Mouse (Mus musculus): ENCODE measurements around the gene Mapk9. TPM values are rescaled to one million over a fixed set of nuclear protein-coding genes. Genes with fewer than 3 reads are reported as not detected.

Mapk9 gene
- polyA plus RNA-seq, 2 experiments = 34.7 to 39.4 TPM

GRCm38 (mm10) chr11:49903333-49903732, 56.8 kb downstream of the Mapk9 start:
- TF ChIP-seq POLR2A (IDR thresholded peaks at IDR 0.05; ENCODE audit: borderline replicate concordance, extremely low read depth, insufficient read depth, insufficient read length) = no peak
- Histone ChIP-seq H3K27ac (replicated peaks; ENCODE audit: low read depth, low read length) (no peak overlapping the region), H3K9me3 (ENCODE audit: control insufficient read depth, low read length) (no peaks in the 10 kb centered on the region), H3K4me2 (replicated peaks; ENCODE audit: low read depth, low read length, severe bottlenecking) (no peak overlapping the region), H3K9ac (ENCODE audit: low read depth, low read length, severe bottlenecking) (no peak overlapping the region), H3K4me1 (ENCODE audit: control insufficient read depth, insufficient read depth, low read length) (peaks cover 4% of the 10 kb centered on the region; the same call in 1 of the 2 replicates), H3K36me3 (ENCODE audit: control insufficient read depth, insufficient read depth, low read length) (no peaks in the 10 kb centered on the region), H3K27me3 (ENCODE audit: control insufficient read depth, insufficient read depth, low read length) (peaks cover 27% of the 10 kb centered on the region), H3K4me3 (replicated peaks; ENCODE audit: low read length) (no peak overlapping the region)
- peak; percentile 22 for DNase-seq (ENCODE audit: low spot score)
- WGBS = 10% methylated on average over 7 of the region's 7 CpGs
- ATAC-seq (ENCODE audit: low FRiP score, low read depth) = peak; percentile 66; the same call in 1 of the 2 replicates

- H3K27ac ChIP-seq (replicated peaks; ENCODE audit: low read depth, low read length) = no peak overlapping the region
- DNase-seq (ENCODE audit: low spot score) (no peak), ATAC-seq (ENCODE audit: low FRiP score, low read depth) (no peak)
- H3K4me2 ChIP-seq (replicated peaks; ENCODE audit: low read depth, low read length, severe bottlenecking) = no peak overlapping the region
- WGBS = 32% methylated on average over 15 of the region's 15 CpGs
- no peaks in the 10 kb centered on the region for H3K9me3 ChIP-seq (ENCODE audit: control insufficient read depth, low read length)
- H3K4me1 ChIP-seq (ENCODE audit: control insufficient read depth, insufficient read depth, low read length) = no peaks in the 10 kb centered on the region
- no peak overlapping the region for H3K9ac ChIP-seq (ENCODE audit: low read depth, low read length, severe bottlenecking)
- TF ChIP-seq POLR2A (IDR thresholded peaks at IDR 0.05; ENCODE audit: borderline replicate concordance, extremely low read depth, insufficient read depth, insufficient read length) = no peak
- no peak overlapping the region for H3K4me3 ChIP-seq (replicated peaks; ENCODE audit: low read length)
- H3K27me3 ChIP-seq (ENCODE audit: control insufficient read depth, insufficient read depth, low read length) = no peaks in the 10 kb centered on the region
- H3K36me3 ChIP-seq (ENCODE audit: control insufficient read depth, insufficient read depth, low read length) = no peaks in the 10 kb centered on the region
Observed at GRCm38 (mm10) chr11:49918521-49919180, 72.1 kb downstream of the Mapk9 start.

GRCm38 (mm10) chr11:49919304-49919703, 72.8 kb downstream of the Mapk9 start:
- Histone ChIP-seq H3K9ac (ENCODE audit: low read depth, low read length, severe bottlenecking) (no peak overlapping the region), H3K4me3 (replicated peaks; ENCODE audit: low read length) (no peak overlapping the region), H3K4me1 (ENCODE audit: control insufficient read depth, insufficient read depth, low read length) (no peaks in the 10 kb centered on the region), H3K27ac (replicated peaks; ENCODE audit: low read depth, low read length) (no peak overlapping the region), H3K4me2 (replicated peaks; ENCODE audit: low read depth, low read length, severe bottlenecking) (no peak overlapping the region), H3K9me3 (ENCODE audit: control insufficient read depth, low read length) (no peaks in the 10 kb centered on the region), H3K36me3 (ENCODE audit: control insufficient read depth, insufficient read depth, low read length) (no peaks in the 10 kb centered on the region), H3K27me3 (ENCODE audit: control insufficient read depth, insufficient read depth, low read length) (no peaks in the 10 kb centered on the region)
- 87% methylated on average over 6 of the region's 6 CpGs for WGBS
- TF ChIP-seq POLR2A (IDR thresholded peaks at IDR 0.05; ENCODE audit: borderline replicate concordance, extremely low read depth, insufficient read depth, insufficient read length) = no peak
- DNase-seq (ENCODE audit: low spot score) (no peak), ATAC-seq (ENCODE audit: low FRiP score, low read depth) (no peak)

- no peak overlapping the region for H3K4me2 ChIP-seq (replicated peaks; ENCODE audit: low read depth, low read length, severe bottlenecking)
- no peak for DNase-seq (ENCODE audit: low spot score)
Observed at GRCm38 (mm10) chr11:49923539-49923938, 77.0 kb downstream of the Mapk9 start.

GRCm38 (mm10) chr11:49926183-49926582, 79.6 kb downstream of the Mapk9 start:
- ATAC-seq (ENCODE audit: low FRiP score, low read depth) = no peak
- H3K4me2 ChIP-seq (replicated peaks; ENCODE audit: low read depth, low read length, severe bottlenecking) = no peak overlapping the region
- H3K9me3 ChIP-seq (ENCODE audit: control insufficient read depth, low read length) = no peaks in the 10 kb centered on the region
- no peaks in the 10 kb centered on the region for H3K36me3 ChIP-seq (ENCODE audit: control insufficient read depth, insufficient read depth, low read length)
- H3K27me3 ChIP-seq (ENCODE audit: control insufficient read depth, insufficient read depth, low read length) = no peaks in the 10 kb centered on the region
- 75% methylated on average over 7 of the region's 7 CpGs for WGBS
- DNase-seq (ENCODE audit: low spot score) = no peak
- H3K4me3 ChIP-seq (replicated peaks; ENCODE audit: low read length) = no peak overlapping the region
- TF ChIP-seq POLR2A (IDR thresholded peaks at IDR 0.05; ENCODE audit: borderline replicate concordance, extremely low read depth, insufficient read depth, insufficient read length) = no peak
- H3K4me1 ChIP-seq (ENCODE audit: control insufficient read depth, insufficient read depth, low read length) = peaks cover 5% of the 10 kb centered on the region
- no peak overlapping the region for H3K9ac ChIP-seq (ENCODE audit: low read depth, low read length, severe bottlenecking)
- H3K27ac ChIP-seq (replicated peaks; ENCODE audit: low read depth, low read length) = no peak overlapping the region

More at GRCm38 (mm10) chr11:49923539-49923938, 77.0 kb downstream of the Mapk9 start:
- 37% methylated on average over 9 of the region's 9 CpGs for WGBS
- Histone ChIP-seq H3K9ac (ENCODE audit: low read depth, low read length, severe bottlenecking) (no peak overlapping the region), H3K4me3 (replicated peaks; ENCODE audit: low read length) (no peak overlapping the region), H3K36me3 (ENCODE audit: control insufficient read depth, insufficient read depth, low read length) (no peaks in the 10 kb centered on the region), H3K4me1 (ENCODE audit: control insufficient read depth, insufficient read depth, low read length) (peaks cover 5% of the 10 kb centered on the region), H3K27ac (replicated peaks; ENCODE audit: low read depth, low read length) (no peak overlapping the region), H3K9me3 (ENCODE audit: control insufficient read depth, low read length) (no peaks in the 10 kb centered on the region), H3K27me3 (ENCODE audit: control insufficient read depth, insufficient read depth, low read length) (no peaks in the 10 kb centered on the region)
- ATAC-seq (ENCODE audit: low FRiP score, low read depth) = no peak
- no peak for TF ChIP-seq POLR2A (IDR thresholded peaks at IDR 0.05; ENCODE audit: borderline replicate concordance, extremely low read depth, insufficient read depth, insufficient read length)

Data from limb, embryonic 14.5 days (tissue).